Mouse (Mus musculus) cerebellum, adult 2 months (tissue): ENCODE data around the gene Rtn4ip1. TPM values are rescaled to one million over a fixed set of nuclear protein-coding genes. Genes with fewer than 3 reads are reported as not detected.

ENCODE experiments used
- DNase-seq, 2 experiments: peaks; one replicate each; pipeline ENCODE4 v3.0.0; 2021
- H3K27ac ChIP-seq: fragments of 200-500 bp; 2 replicates; pipeline ENCODE4 v1.5.1; 2012; ENCODE audit warnings: low read length, control low read depth, inconsistent platforms; ENCODE audit not compliant: insufficient read depth
- H3K27me3 ChIP-seq: fragments of 200-500 bp; 2 replicates; pipeline ENCODE4 v1.6.1; 2012; ENCODE audit warnings: inconsistent platforms, mild to moderate bottlenecking, low read length, moderate library complexity; ENCODE audit not compliant: control insufficient read depth, insufficient read depth
- H3K4me1 ChIP-seq: fragments of 200-500 bp; 2 replicates; pipeline ENCODE4 v1.6.1; 2011; ENCODE audit warnings: low read length; ENCODE audit not compliant: control insufficient read depth, insufficient read depth
- H3K4me3 ChIP-seq: fragments of 200-500 bp; replicated peaks from 2 replicates; pipeline ENCODE3; 2011; ENCODE audit warnings: mild to moderate bottlenecking, low read depth, low read length, control low read depth; ENCODE audit not compliant: insufficient read depth
- CTCF ChIP-seq: fragments of 200-500 bp; IDR thresholded peaks from 2 replicates; pipeline ENCODE4 v1.5.1; 2011; ENCODE audit warnings: low read depth, mild to moderate bottlenecking, control low read depth, low read length, moderate library complexity, borderline replicate concordance; ENCODE audit not compliant: insufficient read depth
- POLR2A ChIP-seq: fragments of 200-500 bp; IDR thresholded peaks from 2 replicates; pipeline ENCODE4 v1.6.1; 2011; ENCODE audit warnings: low read length, control low read depth, borderline replicate concordance; ENCODE audit not compliant: insufficient read depth
- WGBS: fragments of 180-500 bp; shearing (Covaris S2); methylation state at CpG from one replicate; pipeline ENCODE4 v1.1.7; 2018; 5-methylcytosine and 5-hydroxymethylcytosine counted together
- polyA plus RNA-seq: library from polyadenylated mRNA; depleted of rRNA; stranded (reverse); fragments of >200 nt; gene quantifications from 2 replicates; pipeline ENCODE4 v1.2.3, GENCODE M21; 2012; rRNA removed

The Rtn4ip1 gene
- 19.5 and 20.0 TPM in 2 replicates for polyA plus RNA-seq

DNA sequence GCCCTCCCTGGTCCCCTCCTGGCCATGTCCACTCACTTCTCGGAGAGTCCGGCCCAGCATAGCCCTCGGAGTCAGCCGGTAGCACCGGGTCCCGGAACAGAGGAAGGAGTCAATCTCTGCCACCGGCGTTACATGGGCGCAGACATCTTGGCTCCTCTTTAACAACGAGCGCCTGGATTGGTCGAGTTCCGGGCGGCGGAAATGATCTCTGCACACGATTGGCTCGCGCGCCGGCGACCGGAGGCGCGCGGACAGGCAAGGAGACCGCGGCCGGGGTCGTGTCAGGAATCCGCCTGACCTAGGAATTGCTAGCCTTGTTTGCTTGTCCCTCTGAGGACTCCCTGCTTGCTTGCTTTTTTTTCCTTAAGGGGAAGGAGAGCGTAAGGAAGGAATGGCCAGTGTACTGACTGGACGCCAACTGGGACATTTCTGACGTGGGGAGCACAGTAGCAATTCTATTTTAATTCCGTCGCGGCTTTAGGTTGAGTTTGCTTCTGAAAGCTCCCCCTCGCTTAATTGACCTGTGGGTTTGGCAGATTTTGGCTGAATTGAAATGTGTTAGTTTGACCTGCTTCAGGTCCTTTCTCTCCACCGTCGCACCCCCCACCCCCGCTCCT, at the start of gene Rtn4ip1, which contains the start of gene Qrsl1:
Gene Rtn4ip1 (plus strand): TSS at position 230 of the 617 bp plus-strand sequence.
Gene Qrsl1 (minus strand): TSS at position 168 of the 617 bp plus-strand sequence.
- peak; percentile 94 to 96 for DNase-seq
- WGBS = under 1% methylated on average over 40 of the region's 40 CpGs
- peak within 1 kb of the TSS; percentile 94 for H3K27ac ChIP-seq
- no peaks in the 10 kb centered on the region for H3K27me3 ChIP-seq
- peak within 1 kb of the TSS; percentile 100 for H3K4me3 ChIP-seq
- no peaks in the 10 kb centered on the region; the same call in none of the 2 replicates for H3K4me1 ChIP-seq
- TF ChIP-seq POLR2A (peak; percentile 64; the same call in 1 of the 2 replicates), CTCF (no peak)

- DNase-seq = no peak
- 87% methylated on average over 5 of the region's 5 CpGs for WGBS
- Histone ChIP-seq H3K27me3 (no peaks in the 10 kb centered on the region), H3K4me1 (no peaks in the 10 kb centered on the region), H3K27ac (no peak overlapping the region), H3K4me3 (no peak overlapping the region)
- TF ChIP-seq CTCF (no peak), POLR2A (no peak)
These were observed 49.7 kb upstream of the Rtn4ip1 start for GRCm38 (mm10) chr10:43851898-43852297.

- Histone ChIP-seq H3K4me1 (no peaks in the 10 kb centered on the region), H3K4me3 (no peak overlapping the region), H3K27ac (no peak overlapping the region), H3K27me3 (no peaks in the 10 kb centered on the region)
- 97% methylated on average over 9 of the region's 9 CpGs for WGBS
- TF ChIP-seq POLR2A = no peak
- DNase-seq = no peak
These were observed 45.7 kb upstream of the Rtn4ip1 start for GRCm38 (mm10) chr10:43855916-43856315.

DNA sequence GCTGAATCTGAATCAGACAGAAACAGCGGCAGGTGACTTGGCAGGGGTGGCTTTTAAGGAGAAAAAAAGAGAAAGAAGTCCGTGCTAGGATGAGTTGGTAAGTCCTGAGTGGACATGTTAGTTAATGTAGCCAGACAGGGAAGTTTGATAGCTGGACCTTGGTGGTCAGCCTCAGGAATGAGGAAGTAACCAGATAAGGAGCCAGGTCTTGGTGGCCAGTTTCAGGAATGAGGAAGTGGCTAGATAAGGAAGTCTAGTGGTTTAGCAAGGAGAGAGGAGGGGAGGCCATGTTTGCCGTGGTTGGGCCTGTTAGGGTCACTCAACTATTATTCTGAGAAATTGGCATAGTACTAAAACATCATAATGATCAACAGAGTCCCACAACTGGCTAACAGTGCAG, 45.3 kb upstream of the Rtn4ip1 start:
- Histone ChIP-seq H3K27me3 (no peaks in the 10 kb centered on the region), H3K4me3 (no peak overlapping the region), H3K27ac (no peak overlapping the region), H3K4me1 (no peaks in the 10 kb centered on the region)
- WGBS = 81% methylated on average over 3 of the region's 3 CpGs
- DNase-seq = no peak
- no peak for TF ChIP-seq CTCF

DNA sequence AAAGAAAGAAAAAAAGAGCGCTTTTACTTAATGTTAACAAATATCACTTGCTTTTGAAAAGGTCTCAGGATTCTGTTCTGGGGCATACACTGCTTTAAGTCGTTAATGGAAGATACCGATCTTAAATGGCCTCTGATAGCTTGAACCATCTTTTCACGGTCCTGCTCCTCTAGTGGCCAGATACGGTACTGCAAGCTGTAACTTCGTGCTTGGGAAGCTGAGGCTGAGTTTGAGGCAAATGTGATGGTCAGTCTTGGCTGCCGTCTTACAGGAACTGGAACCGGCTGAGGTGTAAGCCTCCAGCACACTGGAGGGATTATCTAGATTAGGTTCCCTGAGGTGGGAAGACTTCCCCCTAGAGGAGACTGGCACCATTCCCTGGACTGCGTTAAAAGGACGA, 30.9 kb upstream of the Rtn4ip1 start:
- no peak for DNase-seq
- H3K4me3 ChIP-seq = no peak overlapping the region
- WGBS = 68% methylated on average over 10 of the region's 10 CpGs
- no peaks in the 10 kb centered on the region for H3K4me1 ChIP-seq
- H3K27ac ChIP-seq = no peak overlapping the region
- TF ChIP-seq POLR2A = no peak
- TF ChIP-seq CTCF = peak; percentile 66
- no peaks in the 10 kb centered on the region for H3K27me3 ChIP-seq

DNA sequence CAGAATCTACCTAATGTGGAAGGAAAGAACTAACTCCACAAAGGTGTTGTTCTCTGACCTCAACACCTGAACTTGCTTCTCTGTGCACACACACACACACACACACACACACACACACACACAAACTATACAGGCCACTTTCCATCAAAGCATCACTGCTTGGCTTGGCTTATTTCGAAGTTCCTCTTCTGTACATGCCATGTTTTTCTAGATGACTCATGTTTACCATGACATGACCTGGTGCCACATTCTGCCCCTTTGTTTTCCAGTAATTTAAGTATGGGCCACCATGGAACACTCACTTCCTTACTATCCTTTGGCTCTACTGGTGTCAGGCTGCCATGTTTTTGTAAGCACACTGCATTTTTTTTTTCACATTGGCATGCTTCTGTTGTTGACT, 30.1 kb upstream of the Rtn4ip1 start:
- Histone ChIP-seq H3K27me3 (no peaks in the 10 kb centered on the region), H3K27ac (no peak overlapping the region), H3K4me1 (no peaks in the 10 kb centered on the region), H3K4me3 (no peak overlapping the region)
- DNase-seq = no peak
- no peak for TF ChIP-seq POLR2A
- TF ChIP-seq CTCF = no peak
- WGBS = 95% methylated on average over 1 of the region's 1 CpGs

DNA sequence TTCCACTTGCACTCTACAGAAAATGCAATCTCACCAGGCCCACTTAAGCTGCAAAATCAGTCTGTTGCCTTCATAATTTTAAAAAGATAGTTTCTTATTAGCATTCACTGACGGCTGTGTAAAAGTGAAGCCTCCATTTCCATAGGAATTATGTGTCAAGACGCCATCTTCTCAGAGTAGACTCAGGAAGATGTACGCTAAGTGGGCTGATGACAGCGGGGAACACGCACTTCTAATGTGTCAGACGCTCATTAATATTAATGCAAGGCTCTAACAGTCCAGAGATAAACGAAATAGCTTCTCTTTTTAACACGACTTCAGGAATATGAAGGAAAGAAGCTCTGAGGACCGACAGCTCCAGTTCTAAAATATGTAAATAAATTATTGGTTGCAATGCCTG, 13.9 kb upstream of the Rtn4ip1 start:
- no peaks in the 10 kb centered on the region for H3K4me1 ChIP-seq
- H3K27me3 ChIP-seq = no peaks in the 10 kb centered on the region
- no peak for TF ChIP-seq CTCF
- no peak for TF ChIP-seq POLR2A
- H3K4me3 ChIP-seq = no peak overlapping the region
- H3K27ac ChIP-seq = no peak overlapping the region
- WGBS = 65% methylated on average over 9 of the region's 9 CpGs
- no peak for DNase-seq

DNA sequence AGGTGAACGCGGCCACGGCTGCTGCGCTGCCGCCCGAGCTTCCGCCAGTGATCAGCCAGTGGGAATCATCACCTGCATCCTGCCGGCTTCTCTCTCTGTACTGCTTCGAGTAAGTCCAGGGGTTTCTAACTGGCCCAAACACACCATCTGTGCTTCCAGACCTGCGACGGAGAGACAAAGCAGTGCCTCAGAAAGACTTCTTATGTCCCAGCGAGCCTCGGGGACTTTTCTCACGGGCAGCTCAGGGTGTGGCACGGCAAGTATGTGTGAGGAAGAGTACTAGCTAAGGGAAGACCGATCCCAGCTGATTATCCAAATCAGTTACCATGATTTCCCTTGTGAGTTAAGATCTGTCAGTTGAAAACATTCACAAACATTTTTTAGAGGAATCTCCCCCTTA, 12.6 kb upstream of the Rtn4ip1 start:
- no peak overlapping the region for H3K27ac ChIP-seq
- DNase-seq = no peak
- H3K4me3 ChIP-seq = no peak overlapping the region
- 94% methylated on average over 16 of the region's 16 CpGs for WGBS
- TF ChIP-seq CTCF (no peak), POLR2A (no peak)
- no peaks in the 10 kb centered on the region for H3K4me1 ChIP-seq
- no peaks in the 10 kb centered on the region for H3K27me3 ChIP-seq
